Mouse (Mus musculus): ENCODE measurements at regions not wholly inside any gene's neighbourhood (a gene's known extent, or its start where the extent isn't known, plus 50 kb on each side); places are given as distances from the start of the nearest gene placed in this dataset.
"Not testable (repeated sequence)": the region's sequence is repeated elsewhere in the genome, so short reads cannot be mapped to it uniquely, and the experiment has no call there.

- no peak for DNase-seq
Measured at GRCm38 (mm10) chr19:35639945-35640344, 417.4 kb downstream of the Htr7 start.

- no peak for DNase-seq
Measured at GRCm38 (mm10) chr19:35621771-35622170, 435.5 kb downstream of the Htr7 start.

- peak; percentile 3 for DNase-seq
Measured at GRCm38 (mm10) chr19:35595384-35595783, 461.9 kb downstream of the Htr7 start.

DNA sequence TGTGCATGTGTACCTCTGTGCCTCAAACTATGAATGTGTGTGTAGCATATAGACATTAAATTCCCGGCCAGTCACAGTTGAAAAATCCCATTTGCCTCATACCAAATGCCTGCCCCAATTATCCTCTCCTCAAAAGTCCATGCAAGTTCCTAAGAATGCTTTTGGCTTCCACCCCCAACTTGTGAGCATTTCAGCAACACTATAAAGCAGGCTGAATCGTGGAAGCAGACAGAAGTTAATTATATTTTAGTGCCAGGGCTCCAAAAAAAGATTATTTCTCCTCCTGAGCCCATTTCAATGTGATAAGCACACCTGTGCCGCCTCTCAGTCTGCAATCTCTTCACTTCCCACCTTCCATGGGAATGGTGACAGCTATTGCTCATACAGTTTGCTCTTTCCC lies 481.3 kb downstream of the Htr7 start:
- no peak for DNase-seq

DNA sequence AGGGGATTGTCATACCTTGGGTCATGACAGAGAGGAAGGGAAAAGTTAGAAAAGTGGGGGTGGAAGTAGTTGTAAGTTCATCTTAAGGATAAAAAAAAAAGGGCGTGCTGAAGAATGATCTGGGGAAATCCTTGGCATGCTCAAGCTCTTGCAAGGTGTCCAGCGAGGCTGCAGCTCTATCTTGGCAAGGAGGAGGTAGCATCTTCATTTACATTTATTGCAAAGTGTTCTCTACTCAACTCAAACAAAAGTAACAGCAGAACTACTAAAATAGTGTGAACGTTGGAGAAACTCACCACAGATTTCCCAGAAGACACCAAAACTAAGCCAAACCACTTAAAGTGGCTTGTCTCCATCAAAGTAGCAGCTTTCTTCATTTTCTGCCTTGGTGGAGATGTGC lies 507.9 kb downstream of the Htr7 start:
- DNase-seq = no peak

GRCm38 (mm10) chr19:35536816-35537215 lies 520.5 kb downstream of the Htr7 start:
- no peak for DNase-seq

- DNase-seq = no peak
Measured at GRCm38 (mm10) chr19:35529276-35529675, 528.0 kb downstream of the Htr7 start.

- DNase-seq = no peak
Measured at GRCm38 (mm10) chr19:35493721-35494120, 563.6 kb downstream of the Htr7 start.

DNA sequence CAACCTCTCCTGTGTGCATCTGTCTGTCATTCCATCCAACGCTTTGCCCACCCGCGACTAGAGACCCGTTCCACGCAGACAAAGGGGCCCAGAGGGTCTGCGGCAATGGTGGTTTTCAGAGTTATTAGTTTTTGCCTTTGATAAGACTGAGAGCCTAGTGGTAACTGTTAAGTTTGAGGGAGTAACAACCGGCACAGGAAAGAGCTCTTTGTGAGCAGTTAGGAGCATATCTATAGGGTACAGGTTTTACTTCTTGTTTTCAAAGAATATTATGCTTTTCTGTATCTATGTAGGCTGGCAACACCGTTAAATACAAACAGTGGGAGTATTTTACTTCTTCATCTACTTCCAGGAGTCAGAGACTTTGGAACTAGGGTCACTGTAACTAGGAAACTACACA lies 566.0 kb downstream of the Htr7 start:
- no peak for DNase-seq

DNA sequence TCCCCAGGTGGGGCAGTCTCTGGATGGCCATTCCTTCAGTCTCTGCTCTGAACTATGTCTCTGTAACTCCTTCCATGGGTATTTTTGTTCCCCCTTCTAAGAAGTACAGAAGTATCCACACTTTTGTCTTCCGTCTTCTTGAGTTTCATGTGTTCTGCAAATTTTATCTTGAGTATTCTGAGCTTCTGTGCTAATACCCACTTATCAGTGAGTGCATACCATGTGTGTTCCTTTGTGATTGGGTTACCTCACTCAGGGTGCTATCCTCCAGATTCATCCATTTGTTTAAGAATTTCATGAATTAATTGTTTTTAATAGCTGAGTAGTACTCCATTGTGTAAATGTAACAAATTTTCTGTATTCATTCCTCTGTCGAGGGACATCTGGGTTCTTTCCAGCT lies 563.5 kb downstream of the Kif20b start:
- DNase-seq = not testable (repeated sequence)

DNA sequence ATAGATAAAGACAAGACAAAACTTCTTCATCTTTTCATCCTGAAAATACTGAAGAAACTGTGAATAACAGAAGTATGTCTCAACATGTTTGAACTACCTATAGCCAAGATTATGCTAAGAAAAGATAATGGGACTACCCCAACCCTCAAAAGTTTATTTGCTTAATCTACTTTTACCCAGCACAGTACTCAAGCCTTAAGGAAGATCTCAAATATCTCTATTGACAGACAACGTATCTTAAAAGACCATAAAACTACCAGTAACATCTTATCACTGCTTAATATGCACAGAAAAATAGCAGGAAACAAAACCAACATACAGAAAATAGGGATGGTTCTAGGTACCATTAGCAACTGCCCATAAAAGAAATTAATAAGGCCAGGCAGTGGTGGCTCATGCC lies 560.3 kb downstream of the Kif20b start:
- DNase-seq = no peak

- no peak for DNase-seq
Measured at GRCm38 (mm10) chr19:35453942-35454341, 531.8 kb downstream of the Kif20b start.

- no peak for DNase-seq
Measured at GRCm38 (mm10) chr19:35442466-35442865, 520.3 kb downstream of the Kif20b start.

GRCm38 (mm10) chr19:35438074-35438473 lies 515.9 kb downstream of the Kif20b start:
- DNase-seq = no peak

Measured in cerebellum, adult 9-10 months (tissue).